Mouse (Mus musculus) midbrain, postnatal 0 days (tissue): ENCODE results near the gene Saa2. TPM values are rescaled to one million over a fixed set of nuclear protein-coding genes. Genes with fewer than 3 reads are reported as not detected.
"Not testable (repeated sequence)": the region's sequence is repeated elsewhere in the genome, so short reads cannot be mapped to it uniquely, and the experiment has no call there.

Source experiments
- ATAC-seq: fragments of 200-750 bp; cut with Nextera tagmentation; 2 replicates; pipeline ENCODE4 v1.8.0; 2017; ENCODE audit warnings: moderate number of reproducible peaks, mild to moderate bottlenecking, moderate TSS enrichment, moderate library complexity; ENCODE audit not compliant: low FRiP score
- DNase-seq: peaks from one replicate; pipeline ENCODE4 v3.0.0-alpha.2; 2015; ENCODE audit warnings: low spot score
- H3K27ac ChIP-seq: fragments of 300-500 bp; sonication (generic); 2 replicates; pipeline ENCODE4 v1.5.1; 2014; ENCODE audit warnings: low read depth, mild to moderate bottlenecking, low read length, mixed read lengths
- H3K27me3 ChIP-seq: fragments of 300-500 bp; sonication (generic); 2 replicates; pipeline ENCODE4 v1.6.1; 2014; ENCODE audit warnings: low read length, control low read depth, mixed read lengths; ENCODE audit not compliant: insufficient read depth
- H3K36me3 ChIP-seq: fragments of 300-500 bp; sonication (generic); 2 replicates; pipeline ENCODE4 v1.6.1; 2014; ENCODE audit warnings: low read length, control low read depth, mixed read lengths; ENCODE audit not compliant: insufficient read depth
- H3K4me1 ChIP-seq: fragments of 300-500 bp; sonication (generic); 2 replicates; pipeline ENCODE4 v1.6.1; 2014; ENCODE audit warnings: mild to moderate bottlenecking, control low read depth, antibody characterized with exemption, low read length, mixed read lengths; ENCODE audit not compliant: insufficient read depth
- H3K4me2 ChIP-seq: fragments of 300-500 bp; sonication (generic); 2 replicates; pipeline ENCODE4 v1.6.1; 2014; ENCODE audit warnings: low read depth, mild to moderate bottlenecking, low read length, mixed read lengths; ENCODE audit not compliant: poor library complexity, severe bottlenecking
- H3K4me3 ChIP-seq: fragments of 300-500 bp; sonication (generic); 2 replicates; pipeline ENCODE4 v1.5.1; 2014; ENCODE audit warnings: low read depth, mild to moderate bottlenecking, low read length, moderate library complexity
- H3K9ac ChIP-seq: fragments of 300-500 bp; sonication (generic); replicated peaks from 2 replicates; pipeline ENCODE4 v1.6.1; 2014; ENCODE audit warnings: mild to moderate bottlenecking, low read length, moderate library complexity, mixed read lengths; ENCODE audit not compliant: poor library complexity, severe bottlenecking
- H3K9me3 ChIP-seq: fragments of 300-500 bp; sonication (generic); 2 replicates; pipeline ENCODE4 v1.6.1; 2016; ENCODE audit warnings: low read length, control low read depth
- CTCF ChIP-seq: IDR thresholded peaks from 2 replicates; pipeline ENCODE4 v1.5.1; 2016; ENCODE audit warnings: antibody characterized with exemption, mild to moderate bottlenecking
- WGBS: fragments of 180-500 bp; shearing (Covaris S2); extraction: QIAGEN DNeasy Blood & Tissue Kit; methylation state at CpG from one replicate; pipeline ENCODE4 v1.1.7; 2014; 5-methylcytosine and 5-hydroxymethylcytosine counted together
- polyA plus RNA-seq: library from polyadenylated mRNA; unstranded; fragments of >200 nt; fragmentation: Nextera tagmentation; extraction: Ambion mirVana; gene quantifications from 2 replicates; pipeline ENCODE4 v1.2.1, GENCODE M21; 2015
- total RNA-seq: library from RNA; depleted of rRNA; stranded (reverse); fragments of >200 nt; gene quantifications from 2 replicates; pipeline ENCODE4 v1.2.3, GENCODE M21; 2014

The Saa2 gene
- total and polyA plus RNA-seq, 2 experiments from 2014 or later = not detected

DNA sequence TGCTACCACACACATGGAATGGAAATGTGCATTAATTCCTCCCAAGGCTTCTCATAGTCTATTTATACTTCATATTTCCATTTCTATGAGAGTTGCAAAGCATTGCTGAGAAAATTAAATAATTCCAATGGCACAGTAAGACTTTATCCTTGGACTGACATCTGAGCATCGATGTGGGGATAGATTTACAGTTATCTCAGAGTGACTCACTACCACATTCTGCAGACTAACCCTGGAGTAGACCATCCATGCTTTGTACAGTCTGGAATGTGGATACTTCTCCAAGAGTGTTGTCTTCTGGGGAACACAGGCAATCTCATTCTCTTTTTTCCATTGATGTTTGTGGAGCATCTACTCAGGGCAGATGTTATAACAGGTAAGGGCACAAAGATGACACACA, 24.0 kb upstream of the Saa2 start:
- no peak overlapping the region for H3K27ac ChIP-seq
- H3K27me3 ChIP-seq = no peaks in the 10 kb centered on the region
- DNase-seq (no peak), ATAC-seq (no peak)
- WGBS = 76% methylated on average over 1 of the region's 1 CpGs
- H3K4me2 ChIP-seq = no peak overlapping the region
- H3K4me3 ChIP-seq = no peak overlapping the region
- H3K36me3 ChIP-seq = no peaks in the 10 kb centered on the region
- no peak overlapping the region for H3K9ac ChIP-seq
- no peaks in the 10 kb centered on the region for H3K9me3 ChIP-seq
- TF ChIP-seq CTCF = no peak
- H3K4me1 ChIP-seq = no peaks in the 10 kb centered on the region

DNA sequence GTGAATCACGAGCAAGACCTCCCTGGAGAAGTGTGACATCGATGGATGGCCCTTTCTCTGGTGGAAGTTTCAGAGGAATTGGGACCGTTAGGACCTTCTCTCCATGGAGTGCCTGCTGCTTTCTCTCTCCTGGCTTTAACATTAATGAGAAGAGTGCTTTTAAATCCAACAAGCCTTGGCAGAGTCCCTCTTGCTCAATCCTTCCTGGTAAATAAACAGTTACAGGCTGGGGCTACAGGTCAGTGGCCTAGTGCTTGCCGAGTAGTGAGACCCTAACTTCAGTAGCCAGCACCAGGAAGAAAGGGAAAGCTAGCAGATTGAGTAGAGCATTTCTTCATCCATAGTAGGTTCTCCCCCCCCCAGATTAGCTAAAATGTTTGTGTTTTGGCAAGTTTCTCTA, 19.1 kb upstream of the Saa2 start, which contains the start of gene Saa4:
TSS of gene Saa4 (minus strand) at position 146 of the 400 bp plus-strand sequence.
- DNase-seq = no peak

DNA sequence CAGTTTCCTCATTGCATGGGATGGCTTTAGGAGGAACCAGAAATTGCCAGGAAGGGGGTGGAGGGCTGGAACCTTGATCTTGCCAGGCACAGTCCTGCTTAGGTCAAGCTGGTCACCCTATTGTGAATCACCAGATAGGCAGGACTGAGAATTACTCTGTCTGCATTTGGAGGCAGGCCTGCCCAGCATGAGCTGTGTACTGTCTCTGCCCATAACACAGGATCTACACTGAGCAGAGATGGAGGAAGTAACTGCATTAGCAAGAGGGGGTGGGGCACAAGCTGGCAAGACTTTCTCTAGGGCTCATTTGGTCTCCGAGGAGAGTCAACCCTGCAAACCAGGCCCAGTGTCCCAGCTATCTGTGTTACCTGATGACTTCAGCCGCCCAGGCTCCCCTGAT, 16.6 kb upstream of the Saa2 start:
- no peaks in the 10 kb centered on the region for H3K9me3 ChIP-seq
- ATAC-seq (no peak), DNase-seq (no peak)
- no peaks in the 10 kb centered on the region for H3K27me3 ChIP-seq
- no peak overlapping the region for H3K4me2 ChIP-seq
- WGBS = 87% methylated on average over 2 of the region's 2 CpGs
- no peak for TF ChIP-seq CTCF
- H3K36me3 ChIP-seq = no peaks in the 10 kb centered on the region
- no peak overlapping the region for H3K9ac ChIP-seq
- H3K4me1 ChIP-seq = no peaks in the 10 kb centered on the region
- H3K27ac ChIP-seq = no peak overlapping the region
- H3K4me3 ChIP-seq = no peak overlapping the region

More for the DNA sequence above, 19.1 kb upstream of the Saa2 start, which contains the start of gene Saa4:
- TF ChIP-seq CTCF = no peak
- H3K9me3 ChIP-seq = no peaks in the 10 kb centered on the region
- no peaks in the 10 kb centered on the region for H3K27me3 ChIP-seq
- H3K27ac ChIP-seq = no peak within 1 kb of the TSS
- no peak within 1 kb of the TSS for H3K4me3 ChIP-seq
- no peaks in the 10 kb centered on the region for H3K36me3 ChIP-seq
- WGBS = 88% methylated on average over 4 of the region's 4 CpGs
- ATAC-seq = no peak
- H3K9ac ChIP-seq = no peak within 1 kb of the TSS
- no peaks in the 10 kb centered on the region for H3K4me1 ChIP-seq
- H3K4me2 ChIP-seq = no peak within 1 kb of the TSS

DNA sequence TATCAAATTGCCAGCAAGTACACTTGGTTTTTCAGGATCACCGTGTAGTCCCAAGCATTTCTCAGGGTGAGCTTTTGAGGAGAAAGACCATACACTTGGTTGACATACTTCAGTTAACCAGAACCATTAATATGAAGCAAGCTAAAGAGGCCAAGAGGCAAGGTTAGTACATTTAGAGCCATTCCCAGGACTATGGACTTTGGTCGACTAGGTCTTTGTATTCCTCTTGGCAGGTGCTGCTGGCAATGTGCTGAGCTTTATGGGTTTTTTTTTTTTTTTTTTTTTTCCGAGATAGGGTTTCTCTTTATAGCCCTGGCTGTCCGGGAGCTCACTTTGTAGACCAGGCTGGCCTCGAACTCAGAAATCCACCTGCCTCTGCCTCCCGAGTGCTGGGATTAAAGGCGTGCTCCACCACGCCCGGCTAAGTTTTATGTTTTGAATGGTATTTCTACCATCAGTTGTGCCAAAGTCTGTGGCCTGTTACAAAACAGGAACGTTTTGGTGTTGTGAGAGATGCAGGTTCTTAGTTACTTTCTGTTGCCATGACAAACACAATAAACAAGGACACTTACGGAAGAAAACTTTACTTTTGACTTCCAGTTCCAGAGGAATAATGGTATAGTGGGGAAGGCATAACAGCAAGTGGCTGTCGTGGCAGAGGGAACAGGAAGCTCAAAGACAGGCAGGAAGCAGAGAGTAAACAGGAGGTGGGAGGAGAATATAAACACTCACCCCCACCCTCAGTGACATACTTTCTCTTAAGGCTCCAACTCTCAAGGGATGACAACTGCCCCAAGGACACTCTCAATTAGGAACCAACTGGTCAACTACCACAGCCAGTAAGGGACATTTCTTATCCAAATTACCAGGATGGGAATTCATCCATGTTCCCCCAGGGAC, 12.8 kb upstream of the Saa2 start:
- 83% methylated on average over 12 of the region's 12 CpGs for WGBS
- TF ChIP-seq CTCF = no peak
- ATAC-seq = no peak

DNA sequence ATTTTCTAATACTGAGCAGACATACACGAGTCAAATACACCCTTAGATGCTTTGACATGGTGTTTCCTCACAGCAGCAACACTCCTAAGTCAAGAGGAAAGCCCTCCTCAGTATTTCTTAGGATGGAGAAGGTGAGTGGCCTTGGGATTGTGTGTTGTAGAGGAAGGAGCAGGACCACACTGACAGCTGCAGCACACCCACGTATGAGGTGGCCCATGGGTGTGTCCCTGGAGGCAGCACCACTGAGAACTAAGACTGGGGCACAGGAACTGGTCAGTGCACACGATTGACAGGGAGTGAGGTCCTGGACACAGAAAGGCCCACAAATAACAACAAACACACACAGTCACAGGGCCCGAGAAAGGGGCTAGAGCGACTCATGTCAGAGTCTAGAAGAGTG, 11.5 kb upstream of the Saa2 start:
- not testable (repeated sequence) for H3K27ac ChIP-seq, DNase-seq, H3K4me1 ChIP-seq, H3K4me2 ChIP-seq, ATAC-seq, H3K9me3 ChIP-seq, H3K27me3 ChIP-seq, H3K9ac ChIP-seq, H3K4me3 ChIP-seq, H3K36me3 ChIP-seq
- WGBS = 77% methylated on average over 5 of the region's 5 CpGs

More for the DNA sequence above, 12.8 kb upstream of the Saa2 start:
- Histone ChIP-seq H3K9ac (no peak overlapping the region), H3K27ac (no peak overlapping the region), H3K4me3 (no peak overlapping the region), H3K4me1 (no peaks in the 10 kb centered on the region), H3K27me3 (no peaks in the 10 kb centered on the region), H3K9me3 (no peaks in the 10 kb centered on the region), H3K4me2 (no peak overlapping the region), H3K36me3 (no peaks in the 10 kb centered on the region)
- no peak for DNase-seq

DNA sequence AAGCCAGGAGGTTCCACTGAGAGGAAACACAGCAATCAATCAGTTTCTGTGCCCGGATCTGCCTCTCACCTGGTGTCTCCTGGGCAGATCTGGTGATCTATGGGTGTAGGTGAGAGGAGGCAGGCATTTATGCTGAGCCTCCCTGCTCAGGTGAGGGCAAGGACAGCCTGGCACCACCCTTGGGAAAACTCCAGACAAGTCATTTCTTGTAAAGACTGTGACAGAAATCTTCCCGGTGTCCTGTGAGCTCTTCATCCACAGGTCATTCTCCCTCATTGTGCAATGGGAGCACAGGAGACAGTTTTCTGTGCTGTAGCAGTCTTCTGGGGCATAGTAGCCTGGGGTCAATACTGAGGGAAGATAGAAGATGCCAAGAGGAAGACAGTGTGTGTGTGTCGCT, 8.7 kb upstream of the Saa2 start, which contains the start of gene Saa1:
TSS of gene Saa1 (minus strand) at position 101 of the 400 bp plus-strand sequence.
- ATAC-seq = not testable (repeated sequence)

More for the DNA sequence above, 8.7 kb upstream of the Saa2 start, which contains the start of gene Saa1:
- H3K4me2 ChIP-seq, H3K27ac ChIP-seq, H3K4me3 ChIP-seq, H3K27me3 ChIP-seq, H3K9me3 ChIP-seq, DNase-seq, H3K9ac ChIP-seq, H3K36me3 ChIP-seq, H3K4me1 ChIP-seq: not testable (repeated sequence)
- WGBS = 77% methylated on average over 3 of the region's 3 CpGs
